Mouse (Mus musculus) embryo, embryonic 9.5 days (tissue): ENCODE data around the gene Hps1.

ENCODE experiments used
- DNase-seq: peaks from one replicate; pipeline ENCODE4 v3.0.0-alpha.2; 2017; ENCODE audit errors: extremely low spot score

The Hps1 gene

GRCm38 (mm10) chr19:42718101-42718500 is 61.7 kb downstream of the Hps1 start:
- DNase-seq: no peak

GRCm38 (mm10) chr19:42717668-42718067 is 62.1 kb downstream of the Hps1 start:
- no peak for DNase-seq

DNA sequence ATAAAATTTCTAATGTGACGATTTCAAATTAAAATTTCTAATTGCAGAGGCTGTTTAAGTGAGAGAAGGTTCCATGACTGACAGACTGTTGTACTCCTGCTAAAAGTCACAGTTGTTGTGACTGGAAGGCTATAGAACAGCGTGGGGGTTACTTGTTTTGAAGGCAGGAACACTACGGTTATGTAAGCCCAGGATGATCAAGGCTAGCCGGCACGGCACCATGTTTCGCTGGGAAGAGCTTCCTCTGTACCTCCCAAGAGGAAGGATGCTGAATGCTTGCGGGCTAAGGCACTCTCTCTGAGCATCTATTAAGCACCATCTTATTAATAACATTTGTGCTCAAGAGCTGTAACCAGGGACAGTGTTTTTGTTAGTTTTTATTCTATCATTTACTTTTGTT is 63.3 kb downstream of the Hps1 start:
- no peak for DNase-seq

- DNase-seq: no peak
These were observed 66.0 kb downstream of the Hps1 start for GRCm38 (mm10) chr19:42713770-42714169.
